Mouse (Mus musculus): ENCODE measurements at regions not wholly inside any gene's neighbourhood (a gene's known extent, or its start where the extent isn't known, plus 50 kb on each side); places are given as distances from the start of the nearest gene placed in this dataset.

GRCm38 (mm10) chr15:97620261-97620660 is 85.4 kb downstream of the Rpap3 start:
- no peak for DNase-seq (ENCODE audit: low spot score in 2 of 2)

DNA sequence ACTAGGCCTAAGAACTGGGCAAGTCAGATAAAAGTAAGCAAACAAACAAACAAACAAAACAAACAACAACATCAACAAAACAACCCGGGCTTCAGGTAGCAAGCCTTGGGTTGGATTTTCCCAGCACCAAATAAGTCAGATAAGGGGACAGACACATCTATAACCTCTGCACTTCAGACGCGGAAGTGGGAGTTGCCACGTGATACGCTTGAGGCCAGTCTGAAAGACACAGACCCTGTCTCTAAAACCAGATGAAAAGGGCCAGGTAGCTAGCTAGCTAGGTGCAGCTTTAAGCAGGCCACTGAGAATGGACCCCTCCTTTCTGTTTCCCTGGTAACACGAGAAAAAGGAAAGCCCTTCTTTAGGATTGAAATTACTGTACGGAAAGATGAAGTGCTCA is 85.9 kb downstream of the Rpap3 start:
- no peak for DNase-seq (ENCODE audit: low spot score in 2 of 2)

DNA sequence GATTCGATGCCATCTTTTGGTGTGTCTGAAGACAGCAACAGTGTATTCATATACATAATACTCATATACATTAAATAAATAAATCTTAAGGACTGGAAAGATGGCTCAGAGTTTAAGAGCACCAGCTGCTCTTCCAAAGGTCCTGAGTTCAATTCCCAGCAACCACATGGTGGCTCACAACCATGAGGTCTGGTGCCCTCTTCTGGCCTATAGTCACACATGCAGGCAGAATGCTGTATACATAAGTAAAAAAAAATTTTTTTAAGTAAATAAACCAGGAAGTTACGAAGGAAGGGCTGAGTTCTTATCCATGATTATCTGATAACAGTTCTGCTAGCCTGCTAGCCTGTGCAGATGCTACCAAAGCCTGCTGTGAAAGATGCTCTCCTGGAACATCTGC is 93.3 kb downstream of the Rpap3 start:
- DNase-seq (ENCODE audit: low spot score in 2 of 2), result no peak

GRCm38 (mm10) chr15:97610767-97611166 is 94.9 kb downstream of the Rpap3 start:
- no peak for DNase-seq (ENCODE audit: low spot score in 2 of 2)

GRCm38 (mm10) chr15:97609496-97609895 is 96.1 kb downstream of the Rpap3 start:
- DNase-seq (ENCODE audit: low spot score in 2 of 2), result no peak

DNA sequence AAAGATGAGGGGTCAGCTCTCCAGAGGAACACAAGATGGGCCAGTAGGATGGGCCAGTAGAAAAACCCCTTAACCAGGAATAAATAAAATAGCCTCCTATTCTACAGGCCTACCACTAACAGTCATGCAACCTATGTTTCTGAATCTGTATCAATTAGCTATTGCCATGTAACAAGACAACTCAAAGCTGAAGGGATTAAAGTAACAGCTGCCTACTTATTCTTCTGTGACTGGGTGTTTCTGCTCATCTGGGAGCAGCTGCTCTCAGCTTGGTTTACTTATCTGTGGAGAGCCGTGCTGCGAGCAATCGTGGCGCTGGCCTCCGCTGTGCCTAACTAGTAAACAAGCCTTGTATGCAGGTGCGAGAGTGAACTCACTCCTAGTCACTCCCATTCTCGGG is 97.0 kb downstream of the Rpap3 start:
- DNase-seq (ENCODE audit: low spot score in 2 of 2), result no peak

GRCm38 (mm10) chr15:97607617-97608206 is 97.9 kb downstream of the Rpap3 start:
- DNase-seq (ENCODE audit: low spot score in 2 of 2), result no peak

DNA sequence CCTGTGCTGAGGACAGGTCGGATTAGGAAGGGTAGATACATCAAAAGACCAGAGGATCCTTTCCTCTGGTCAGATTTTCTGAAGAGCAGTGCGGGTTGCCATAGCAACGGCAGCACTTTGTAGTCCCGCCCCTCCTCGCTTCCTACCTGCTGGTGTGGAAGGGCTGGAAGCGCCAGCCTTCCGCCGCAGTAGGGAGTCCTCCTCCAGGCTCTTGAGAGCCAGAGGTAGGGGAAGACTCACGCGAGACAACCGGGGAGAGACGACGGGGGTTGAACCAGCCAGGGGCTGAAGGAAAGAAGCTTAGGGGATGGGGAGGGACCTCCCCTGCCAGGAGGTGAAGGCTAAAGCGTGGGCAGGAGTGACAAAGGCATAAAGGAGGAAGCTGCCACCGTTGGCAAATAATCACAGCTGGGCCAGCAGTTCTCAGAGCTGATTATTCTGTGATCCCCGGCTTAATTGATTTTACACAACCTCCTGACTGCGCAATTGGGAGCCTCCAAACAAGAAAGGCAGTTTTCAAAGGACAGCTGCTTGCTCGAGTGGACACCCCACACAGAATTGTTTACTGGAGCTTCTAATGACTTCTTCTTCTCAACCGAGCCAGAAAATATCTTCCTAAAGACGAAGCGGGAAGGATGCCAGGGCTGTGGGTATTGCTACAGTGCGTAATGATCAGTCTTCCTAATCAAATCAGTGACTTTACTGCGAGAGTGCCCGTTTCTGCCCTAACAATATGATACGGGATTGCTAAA is 98.8 kb downstream of the Rpap3 start:
- DNase-seq (ENCODE audit: low spot score in 2 of 2), result no peak

DNA sequence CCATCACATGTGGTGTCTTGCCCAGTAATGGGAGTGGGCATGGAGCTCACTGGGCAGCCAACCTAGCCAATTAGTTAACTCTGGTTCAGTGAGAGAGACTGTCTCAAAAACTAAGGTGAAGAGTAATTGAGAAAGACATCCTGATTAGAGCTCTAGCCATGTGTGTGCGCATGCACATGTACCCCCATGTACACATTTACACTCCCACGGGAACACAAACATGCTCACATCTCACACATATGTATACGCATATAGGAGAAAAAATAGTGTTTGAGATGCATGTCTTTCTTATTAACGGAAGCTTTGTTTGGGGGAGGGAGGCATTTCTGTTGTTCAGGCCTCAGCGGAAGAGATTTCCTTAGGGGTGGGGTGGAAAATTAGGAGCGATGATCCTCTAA is 99.4 kb downstream of the Rpap3 start:
- no peak for DNase-seq (ENCODE audit: low spot score in 2 of 2)

GRCm38 (mm10) chr15:97605791-97606190 is 99.8 kb downstream of the Rpap3 start:
- no peak for DNase-seq (ENCODE audit: low spot score in 2 of 2)

- no peak for DNase-seq (ENCODE audit: low spot score in 2 of 2)
Measured at GRCm38 (mm10) chr15:97603492-97603891, 102.1 kb downstream of the Rpap3 start.

DNA sequence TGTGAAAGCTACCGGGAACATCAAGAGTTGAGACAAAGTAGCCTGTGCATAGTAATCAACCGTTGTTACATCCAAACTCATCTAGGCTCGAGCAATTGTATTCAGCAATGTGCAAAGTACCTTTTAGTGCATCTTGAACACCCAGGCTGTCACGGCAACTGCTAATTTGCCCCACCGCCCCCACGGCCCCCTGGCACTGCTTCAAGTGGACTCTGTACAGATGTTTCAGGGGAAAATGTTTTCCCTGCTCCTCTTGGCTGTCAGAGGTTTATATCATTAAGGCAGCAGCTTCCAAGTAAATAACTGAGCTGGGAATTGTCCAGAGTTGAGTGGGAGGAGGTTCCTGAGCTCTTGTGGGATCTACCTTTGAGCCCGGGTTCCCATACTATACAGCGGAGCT is 107.4 kb downstream of the Rpap3 start:
- no peak for DNase-seq (ENCODE audit: low spot score in 2 of 2)

- no peak for DNase-seq (ENCODE audit: low spot score in 2 of 2)
Measured at GRCm38 (mm10) chr15:97596514-97597081, 109.0 kb downstream of the Rpap3 start.

DNA sequence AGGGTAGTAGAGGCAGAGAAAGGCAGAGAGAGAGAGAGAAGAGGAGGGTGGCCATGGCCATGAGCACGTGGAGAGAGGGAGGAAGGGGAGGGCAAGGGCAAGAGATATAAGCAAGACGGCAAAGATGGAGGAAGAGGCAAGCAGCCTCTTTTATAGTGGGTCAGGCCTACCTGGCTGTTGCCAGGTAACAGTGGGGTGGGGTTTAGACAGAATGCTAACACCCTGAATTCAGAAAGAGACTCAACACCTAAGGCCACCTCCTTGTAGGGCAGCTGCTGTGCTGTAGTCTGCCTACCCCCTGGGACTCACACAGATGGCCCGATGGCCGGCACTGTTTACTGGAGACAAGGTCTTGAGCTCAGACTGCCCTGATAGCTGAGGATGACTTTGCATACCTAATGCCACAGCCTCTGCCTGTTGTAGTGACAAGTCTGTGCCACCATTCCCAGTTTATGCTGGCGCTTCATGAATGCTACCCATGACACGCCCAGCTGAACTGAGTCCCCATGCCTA is 110.3 kb downstream of the Rpap3 start:
- DNase-seq (ENCODE audit: low spot score in 2 of 2), result no peak

DNA sequence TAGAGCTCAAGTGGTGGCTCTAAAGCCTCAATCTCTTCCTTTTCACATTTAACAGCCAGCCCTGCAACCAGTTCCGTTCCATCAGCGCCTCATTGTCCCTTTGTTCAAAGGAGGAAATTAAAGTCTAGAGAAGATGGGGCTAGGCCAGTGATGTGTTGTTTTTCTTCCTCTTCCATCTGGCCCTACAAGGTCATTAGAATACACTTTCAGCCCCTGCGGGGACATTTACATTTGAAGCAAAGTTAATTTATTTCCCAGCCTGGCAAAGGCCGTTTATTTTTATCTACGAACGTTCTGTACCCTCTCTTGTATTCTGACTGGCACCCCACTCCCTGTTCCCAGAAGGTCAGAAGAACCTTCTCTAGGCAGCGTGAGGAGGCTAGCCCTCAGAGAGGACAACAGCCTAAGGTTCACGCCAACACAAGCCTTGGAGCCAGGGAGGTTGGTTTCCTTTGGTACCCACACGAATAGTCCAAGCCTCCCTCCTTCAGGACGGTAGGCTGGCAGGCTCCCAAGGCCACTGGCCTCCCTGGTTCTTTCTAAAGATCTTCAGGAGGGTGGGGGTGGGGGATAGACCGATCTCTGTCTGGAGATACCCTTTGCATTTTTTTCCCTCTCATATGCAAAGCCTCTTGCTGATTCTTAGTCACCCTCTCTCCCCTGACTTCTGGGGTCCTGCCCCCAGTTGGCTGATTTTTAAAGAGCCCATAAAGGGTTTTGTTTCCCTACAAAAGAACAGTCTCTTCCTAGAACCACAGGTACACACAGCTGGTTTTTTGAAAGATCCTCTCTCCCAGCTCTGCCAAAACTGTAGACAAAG is 111.6 kb downstream of the Rpap3 start:
- peak; percentile 33 to 64 for DNase-seq (ENCODE audit: low spot score in 2 of 2)

GRCm38 (mm10) chr15:97592786-97593185 is 112.8 kb downstream of the Rpap3 start:
- DNase-seq (ENCODE audit: low spot score in 2 of 2), result no peak

DNA sequence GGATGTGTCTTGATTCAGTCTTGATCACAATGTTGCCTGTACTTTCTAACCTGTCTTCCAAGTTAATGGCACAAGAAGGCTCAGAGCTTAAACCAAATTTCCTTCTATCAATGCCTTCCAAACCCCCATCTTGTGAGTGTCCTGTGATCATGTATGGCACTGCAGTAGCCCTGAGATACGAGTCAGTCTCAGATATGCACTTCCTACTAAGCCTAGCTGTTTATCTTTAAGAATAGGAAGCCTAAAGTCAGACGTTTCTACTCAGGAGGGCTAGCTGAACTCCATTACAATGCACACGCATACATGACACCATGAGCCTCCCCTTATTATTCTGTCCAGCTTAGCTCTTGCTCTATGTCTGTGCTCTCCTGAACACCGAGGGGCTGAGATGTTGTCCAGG is 114.2 kb downstream of the Rpap3 start:
- no peak for DNase-seq (ENCODE audit: low spot score in 2 of 2)

- DNase-seq (ENCODE audit: low spot score in 2 of 2), result peak; percentile 18 to 66
Measured at GRCm38 (mm10) chr15:97590732-97591292, 114.8 kb downstream of the Rpap3 start.

DNA sequence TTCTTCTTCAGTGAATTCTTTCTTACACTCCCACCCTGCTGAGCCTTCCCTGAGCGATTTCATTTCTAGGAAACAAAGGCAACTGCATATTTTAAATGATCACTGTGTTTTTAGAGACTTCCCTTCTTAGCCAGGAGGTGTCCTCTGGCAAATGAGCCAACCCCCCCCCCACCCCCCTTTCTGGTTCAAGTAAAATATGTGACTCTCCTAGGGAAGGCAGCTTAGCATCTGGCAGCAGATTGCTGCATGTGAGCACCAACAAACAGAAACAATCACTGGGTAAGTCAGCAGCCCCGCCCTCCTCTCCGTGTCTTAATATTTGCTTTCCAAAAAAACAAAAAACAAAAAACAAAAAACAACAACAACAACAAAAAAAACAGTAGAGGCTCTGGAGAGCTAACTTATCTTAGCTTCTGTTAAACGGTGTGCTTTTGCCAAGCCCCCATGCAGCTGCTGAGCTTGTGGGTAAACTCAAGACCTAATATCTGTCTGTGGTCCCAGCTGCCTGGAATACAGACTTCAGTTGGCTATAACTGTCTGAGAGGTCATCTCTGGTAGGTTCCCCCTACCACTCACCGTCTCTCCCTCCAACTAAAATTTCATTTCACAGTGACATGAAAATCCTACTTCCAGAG is 117.9 kb downstream of the Rpap3 start:
- no peak for DNase-seq (ENCODE audit: low spot score in 2 of 2)

- peak; percentile 91 to 94 for DNase-seq (ENCODE audit: low spot score in 2 of 2)
Measured at GRCm38 (mm10) chr15:97581724-97582154, 123.9 kb downstream of the Rpap3 start.

DNA sequence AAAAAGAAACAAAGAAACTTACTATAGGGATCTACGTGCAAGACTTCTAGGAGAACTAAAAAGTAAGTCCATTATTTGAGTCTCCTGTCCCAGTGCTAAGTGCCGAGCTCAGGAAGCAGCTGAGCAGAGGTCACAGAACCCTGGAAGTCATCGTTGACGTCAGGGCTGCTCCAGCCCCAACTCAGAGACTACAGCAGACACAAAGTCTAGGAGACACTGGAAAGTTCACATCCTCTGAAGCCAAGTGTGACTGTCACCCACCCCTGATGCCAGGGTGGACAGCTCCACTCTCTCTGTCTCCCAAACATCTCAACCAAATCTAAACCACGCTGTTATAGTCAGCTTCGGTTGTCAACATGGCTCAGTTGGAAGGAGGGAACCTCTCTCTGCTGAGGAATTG is 124.9 kb downstream of the Rpap3 start:
- DNase-seq (ENCODE audit: low spot score in 2 of 2), result no peak

All from heart, adult 9 months (tissue).